In the genomic region with DNA sequence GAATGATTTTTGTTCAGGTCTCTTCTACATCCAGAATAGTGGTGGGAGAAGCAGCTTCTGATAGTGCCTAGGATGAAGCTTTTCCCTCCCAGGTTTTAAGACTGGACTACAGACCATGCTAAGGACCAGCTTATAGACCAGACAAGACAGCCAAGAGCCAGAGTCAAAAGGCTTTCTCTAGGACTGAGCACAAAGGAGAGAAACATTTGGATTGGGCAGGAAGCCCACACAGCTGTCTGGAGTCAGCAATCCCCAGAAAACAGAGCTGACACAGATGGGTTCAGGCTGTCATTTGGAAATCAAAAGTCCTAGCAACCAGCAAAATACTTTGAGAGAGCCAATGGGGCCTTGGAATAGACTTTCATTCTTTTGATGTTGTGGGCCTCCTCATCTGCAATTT, we compare ENCODE assay signal across 12 mouse cellular contexts.
A peak's percentile ranks its signal among the peaks of the same experiment; 100 is the strongest.
DNase-seq lines count a peak whose midpoint lies in the region; ATAC-seq lines count a peak whose summit lies in the region.
"Had no signal": no experiment of that assay in that cellular context is flagged by ENCODE, and none has a peak within 500 bp of the region (broad histone marks: within the 10 kb centered on the region; RNA-seq: fewer than 3 reads in every experiment).

No protein-coding gene starts in this region.

- ATAC-seq in heart, embryonic 13.5 days (ENCODE audit: extremely low read depth, insufficient number of reproducible peaks, low FRiP score, low TSS enrichment), result no peak
- ATAC-seq in stomach, embryonic 14.5 days (ENCODE audit: insufficient number of reproducible peaks, insufficient read depth, low FRiP score, low read depth), result 0 out of 2 replicates have a peak, but pooled peaks have one; percentile 58
- no peak for ATAC-seq in cerebellum, adult (ENCODE audit: insufficient number of reproducible peaks, low FRiP score, low TSS enrichment)

- peaks cover 7% of the 10 kb centered on the region; the same call in 1 of the 2 replicates for H3K4me1 ChIP-seq in heart, embryonic 13.5 days
- H3K4me1 ChIP-seq in stomach, embryonic 14.5 days (ENCODE audit: control insufficient read depth, insufficient read depth, low read length), result peaks cover 3% of the 10 kb centered on the region; the same call in 1 of the 2 replicates
- H3K4me1 ChIP-seq: hindbrain, embryonic 12.5 days; midbrain, embryonic 10.5 days had no signal

- H3K4me2 ChIP-seq in heart, embryonic 13.5 days, result no peak overlapping the region
- H3K4me2 ChIP-seq in stomach, embryonic 14.5 days (replicated peaks; ENCODE audit: low read depth, low read length), result no peak overlapping the region
- H3K4me2 ChIP-seq: embryonic facial prominence, embryonic 13.5 days; hindbrain, embryonic 12.5 days had no signal

- H3K27ac ChIP-seq in heart, embryonic 13.5 days (replicated peaks), result peak overlapping the region; percentile 16; the same call in 1 of the 2 replicates
- H3K27ac ChIP-seq in stomach, embryonic 14.5 days (ENCODE audit: low read length), result peak overlapping the region; percentile 66; the same call in 1 of the 2 replicates
- H3K27ac ChIP-seq: embryonic facial prominence, embryonic 13.5 days; hindbrain, embryonic 12.5 days; midbrain, embryonic 10.5 days had no signal

- no peak overlapping the region for H3K9ac ChIP-seq in heart, embryonic 13.5 days
- no peak overlapping the region for H3K9ac ChIP-seq in stomach, embryonic 14.5 days (replicated peaks; ENCODE audit: low read depth, low read length)
- H3K9ac ChIP-seq: embryonic facial prominence, embryonic 13.5 days; hindbrain, embryonic 12.5 days had no signal

- intact Hi-C loops in left cerebral cortex, postnatal 10 days (cut with DNase I), result no loop called here

- H3K4me3 ChIP-seq in heart, embryonic 13.5 days, result no peak overlapping the region
- no peak overlapping the region for H3K4me3 ChIP-seq in stomach, embryonic 14.5 days (ENCODE audit: low read depth, low read length)
- H3K4me3 ChIP-seq: embryonic facial prominence, embryonic 13.5 days; hindbrain, embryonic 12.5 days; midbrain, embryonic 10.5 days had no signal

- H3K36me3 ChIP-seq in heart, embryonic 13.5 days, result peaks cover 92% of the 10 kb centered on the region
- H3K36me3 ChIP-seq in stomach, embryonic 14.5 days (ENCODE audit: control insufficient read depth, insufficient read depth, low read length), result peaks cover 7% of the 10 kb centered on the region; the same call in 1 of the 2 replicates
- H3K36me3 ChIP-seq: G1E had no signal

- no peaks in the 10 kb centered on the region for H3K27me3 ChIP-seq in heart, embryonic 13.5 days (replicated peaks)
- H3K27me3 ChIP-seq in stomach, embryonic 14.5 days (ENCODE audit: control insufficient read depth, insufficient read depth, low read length), result no peaks in the 10 kb centered on the region
- H3K27me3 ChIP-seq: embryonic facial prominence, embryonic 13.5 days; hindbrain, embryonic 12.5 days had no signal

- no peaks in the 10 kb centered on the region for H3K9me3 ChIP-seq in heart, embryonic 13.5 days
- H3K9me3 ChIP-seq in stomach, embryonic 14.5 days (ENCODE audit: control insufficient read depth, low read depth, low read length), result no peaks in the 10 kb centered on the region
- H3K9me3 ChIP-seq: embryonic facial prominence, embryonic 13.5 days; G1E; hindbrain, embryonic 12.5 days; midbrain, embryonic 10.5 days had no signal

- peak; percentile 39 for DNase-seq in layer of hippocampus, adult 11-12 months (ENCODE audit: low spot score)
- no peak for DNase-seq in layer of hippocampus, postnatal 25 days (ENCODE audit: extremely low spot score in 1 of 2, low spot score in 1 of 2)
- DNase-seq in kidney, postnatal 10 days, result peak; percentile 78
- no peak for DNase-seq in left cerebral cortex, postnatal 10 days (ENCODE audit: extremely low spot score in 1 of 2, low spot score in 2 of 2)
- DNase-seq: thymus, postnatal 36 days had no signal

Comparison
In these comparisons a context has a peak if more than half of its experiments do, and no peak if none do; other contexts are left out.
1. DNase-seq: peak in layer of hippocampus, adult 11-12 months (single experiment) and kidney, postnatal 10 days (single experiment); none in layer of hippocampus, postnatal 25 days (0 of 2) and left cerebral cortex, postnatal 10 days (0 of 2).